8 mouse cellular contexts compared by ENCODE assay signal in genomic region chrX:38180656-38181607, GRCm38 (mm10). TPM values are rescaled to one million over a fixed set of nuclear protein-coding genes. Genes with fewer than 3 reads are reported as not detected.
DNase-seq lines count a peak whose midpoint lies in the region; ATAC-seq and TF ChIP-seq lines count a peak whose summit lies in the region.

No protein-coding gene starts in this region.

- peak overlapping the region; percentile 25 for H3K9ac ChIP-seq in heart, embryonic 15.5 days
- peak overlapping the region; percentile 34; the same call in 1 of the 2 replicates for H3K9ac ChIP-seq in limb, embryonic 12.5 days (replicated peaks)
- H3K9ac ChIP-seq in midbrain, postnatal 0 days (replicated peaks; ENCODE audit: low read length, poor library complexity, severe bottlenecking) = no peak overlapping the region

- H3K9me3 ChIP-seq in heart, embryonic 15.5 days (replicated peaks) = no peaks in the 10 kb centered on the region
- H3K9me3 ChIP-seq in limb, embryonic 12.5 days = peaks cover 5% of the 10 kb centered on the region
- peaks cover 4% of the 10 kb centered on the region; the same call in 1 of the 2 replicates for H3K9me3 ChIP-seq in midbrain, postnatal 0 days (ENCODE audit: low read length)

- no peaks in the 10 kb centered on the region for H3K4me1 ChIP-seq in heart, embryonic 15.5 days (replicated peaks)
- H3K4me1 ChIP-seq in limb, embryonic 12.5 days (replicated peaks) = no peaks in the 10 kb centered on the region
- no peaks in the 10 kb centered on the region for H3K4me1 ChIP-seq in midbrain, postnatal 0 days (ENCODE audit: insufficient read depth, low read length)

- peak; percentile 42 for ATAC-seq in common myeloid progenitor, adult 5-6 weeks (replicated peaks; ENCODE audit: low read depth, poor library complexity, severe bottlenecking)
- ATAC-seq in heart, embryonic 15.5 days (replicated peaks; ENCODE audit: insufficient number of reproducible peaks, insufficient read depth, low FRiP score, low read depth) = peak; percentile 55
- peak; percentile 72 for ATAC-seq in limb, embryonic 12.5 days (ENCODE audit: insufficient number of reproducible peaks, insufficient read depth, low FRiP score, low TSS enrichment, low read depth)
- peak; percentile 70 for ATAC-seq in midbrain, postnatal 0 days (ENCODE audit: low FRiP score)

- no peaks in the 10 kb centered on the region for H3K27me3 ChIP-seq in heart, embryonic 15.5 days
- no peaks in the 10 kb centered on the region for H3K27me3 ChIP-seq in limb, embryonic 12.5 days
- no peaks in the 10 kb centered on the region for H3K27me3 ChIP-seq in midbrain, postnatal 0 days (ENCODE audit: insufficient read depth, low read length)

- peak overlapping the region; percentile 83 for H3K4me2 ChIP-seq in heart, embryonic 15.5 days
- peak overlapping the region; percentile 65 for H3K4me2 ChIP-seq in limb, embryonic 12.5 days
- H3K4me2 ChIP-seq in midbrain, postnatal 0 days (ENCODE audit: low read depth, low read length, poor library complexity, severe bottlenecking) = peak overlapping the region; percentile 56

- H3K27ac ChIP-seq in heart, embryonic 15.5 days = peak overlapping the region; percentile 6; the same call in 1 of the 2 replicates
- H3K27ac ChIP-seq in limb, embryonic 12.5 days = no peak overlapping the region
- H3K27ac ChIP-seq in midbrain, postnatal 0 days (ENCODE audit: low read depth, low read length) = no peak overlapping the region

- no peaks in the 10 kb centered on the region for H3K36me3 ChIP-seq in heart, embryonic 15.5 days
- no peaks in the 10 kb centered on the region for H3K36me3 ChIP-seq in limb, embryonic 12.5 days
- H3K36me3 ChIP-seq in midbrain, postnatal 0 days (ENCODE audit: insufficient read depth, low read length) = no peaks in the 10 kb centered on the region

- intact Hi-C loops in left cerebral cortex, postnatal 25 days (cut with DNase I) = no loop called here

- TF ChIP-seq CTCF in midbrain, postnatal 0 days (IDR thresholded peaks at IDR 0.05) = no peak

- WGBS in heart, embryonic 15.5 days = 22% methylated on average over 38 of the region's 38 CpGs
- WGBS in limb, embryonic 12.5 days = 20% methylated on average over 38 of the region's 38 CpGs
- WGBS in midbrain, postnatal 0 days = 26% methylated on average over 36 of the region's 38 CpGs

- peak; percentile 27 for DNase-seq in ovary, postnatal 36 days (ENCODE audit: low spot score)
- DNase-seq in ovary, postnatal 10 days (ENCODE audit: low spot score) = no peak
- DNase-seq in midbrain, postnatal 0 days (ENCODE audit: low spot score) = no peak
- DNase-seq in thymus, postnatal 36 days = peak; percentile 14 to 15
- no peak for DNase-seq in left cerebral cortex, postnatal 25 days (ENCODE audit: low spot score in 2 of 2)

- H3K4me3 ChIP-seq in heart, embryonic 15.5 days = peak overlapping the region; percentile 51
- H3K4me3 ChIP-seq in limb, embryonic 12.5 days (replicated peaks) = peak overlapping the region; percentile 42
- peak overlapping the region; percentile 38 for H3K4me3 ChIP-seq in midbrain, postnatal 0 days (ENCODE audit: low read depth, low read length)

RNA-seq across cellular contexts. Expression of gene Zbtb33, which starts 8.7 kb away (rescaled TPM):
- 30.6 and 31.5 TPM in 2 replicates for total RNA-seq in common myeloid progenitor, adult 5-6 weeks (2017)
- polyA plus RNA-seq in heart, embryonic 15.5 days (2015; fragmentation: Nextera tagmentation; extraction: Ambion mirVana) = 2.0 and 2.2 TPM in 2 replicates
- polyA plus RNA-seq in limb, embryonic 12.5 days (2016; fragmentation: Nextera tagmentation; extraction: Ambion mirVana) = 3.9 and 4.4 TPM in 2 replicates
- total RNA-seq in midbrain, postnatal 0 days (2014; rRNA removed) = 27.3 and 33.0 TPM in 2 replicates
- polyA plus RNA-seq in midbrain, postnatal 0 days (2015; fragmentation: Nextera tagmentation; extraction: Ambion mirVana) = 3.3 and 3.7 TPM in 2 replicates
- 10 to 100 TPM; 21.0 to 26.3 TPM for total RNA-seq in left cerebral cortex, postnatal 25 days (2021)

RNA-seq across cellular contexts. Expression of gene Rhox13, which starts 59.9 kb away (rescaled TPM):
- total RNA-seq in common myeloid progenitor, adult 5-6 weeks (2017) = not detected in 2 replicates
- not detected in 2 replicates for polyA plus RNA-seq in heart, embryonic 15.5 days (2015; fragmentation: Nextera tagmentation; extraction: Ambion mirVana)
- polyA plus RNA-seq in limb, embryonic 12.5 days (2016; fragmentation: Nextera tagmentation; extraction: Ambion mirVana) = not detected in 2 replicates
- not detected in 2 replicates for total RNA-seq in midbrain, postnatal 0 days (2014; rRNA removed)
- not detected in 2 replicates for polyA plus RNA-seq in midbrain, postnatal 0 days (2015; fragmentation: Nextera tagmentation; extraction: Ambion mirVana)
- not detected for total RNA-seq in left cerebral cortex, postnatal 25 days (2021)

Comparison
In these comparisons a context has a peak if more than half of its experiments do, and no peak if none do; other contexts are left out.
1. DNase-seq: peak in ovary, postnatal 36 days (single experiment) and thymus, postnatal 36 days (2 of 2); none in ovary, postnatal 10 days (single experiment), midbrain, postnatal 0 days (single experiment) and left cerebral cortex, postnatal 25 days (0 of 2).
2. Peak in every context shown above with its lines, with median percentiles within 50 percentile points of each other: ATAC-seq, H3K4me2 ChIP-seq and H3K4me3 ChIP-seq.